Mouse (Mus musculus) intestine, embryonic 15.5 days (tissue): ENCODE results near the gene Kctd15. TPM values are rescaled to one million over a fixed set of nuclear protein-coding genes. Genes with fewer than 3 reads are reported as not detected.

Experiments
- ATAC-seq: fragments of 200-750 bp; cut with Nextera tagmentation; 2 replicates; pipeline ENCODE4 v1.8.0; 2017; ENCODE audit warnings: moderate TSS enrichment, moderate library complexity
- H3K27ac ChIP-seq: fragments of 300-500 bp; sonication (generic); 2 replicates; pipeline ENCODE4 v1.5.1; 2015; ENCODE audit warnings: mild to moderate bottlenecking, inconsistent platforms
- H3K27me3 ChIP-seq: fragments of 300-500 bp; sonication (generic); replicated peaks from 2 replicates; pipeline ENCODE4 v1.6.1; 2015; ENCODE audit warnings: inconsistent platforms
- H3K36me3 ChIP-seq: fragments of 300-500 bp; sonication (generic); 2 replicates; pipeline ENCODE4 v1.6.1; 2015; ENCODE audit warnings: inconsistent platforms
- H3K4me1 ChIP-seq: fragments of 300-500 bp; sonication (generic); replicated peaks from 2 replicates; pipeline ENCODE4 v1.6.1; 2015; ENCODE audit warnings: inconsistent platforms
- H3K4me2 ChIP-seq: fragments of 300-500 bp; sonication (generic); replicated peaks from 2 replicates; pipeline ENCODE4 v1.6.1; 2015; ENCODE audit warnings: mild to moderate bottlenecking, inconsistent platforms
- H3K4me3 ChIP-seq: fragments of 300-500 bp; sonication (generic); replicated peaks from 2 replicates; pipeline ENCODE4 v1.5.1; 2015; ENCODE audit warnings: inconsistent platforms
- H3K9ac ChIP-seq: fragments of 300-500 bp; sonication (generic); 2 replicates; pipeline ENCODE4 v1.6.1; 2015; ENCODE audit warnings: inconsistent platforms
- H3K9me3 ChIP-seq: fragments of 300-500 bp; sonication (generic); 2 replicates; pipeline ENCODE4 v1.6.1; 2016; ENCODE audit warnings: inconsistent platforms
- WGBS: fragments of 180-500 bp; shearing (Covaris S2); methylation state at CpG from one replicate; pipeline ENCODE4 v1.1.7; 2015; 5-methylcytosine and 5-hydroxymethylcytosine counted together
- polyA plus RNA-seq: library from polyadenylated mRNA; unstranded; fragments of >200 nt; fragmentation: Nextera tagmentation; extraction: Ambion mirVana; gene quantifications from 2 replicates; pipeline ENCODE4 v1.2.1, GENCODE M21; 2015

Kctd15 gene
- polyA plus RNA-seq, 1 experiment from 2014 or later = 18.0 TPM

GRCm38 (mm10) chr7:34659386-34660085 lies 3.0 kb upstream of the Kctd15 start:
- WGBS = 71% methylated on average over 6 of the region's 6 CpGs
- Histone ChIP-seq H3K9ac (no peak overlapping the region), H3K9me3 (no peaks in the 10 kb centered on the region), H3K36me3 (no peaks in the 10 kb centered on the region), H3K4me1 (no peaks in the 10 kb centered on the region; the same call in 1 of the 2 replicates), H3K27me3 (no peaks in the 10 kb centered on the region), H3K4me2 (no peak overlapping the region), H3K4me3 (no peak overlapping the region), H3K27ac (no peak overlapping the region)
- ATAC-seq = no peak

GRCm38 (mm10) chr7:34655086-34655839 lies 1.3 kb downstream of the Kctd15 start:
- peaks cover 13% of the 10 kb centered on the region for H3K4me1 ChIP-seq
- 0% methylated on average over 52 of the region's 74 CpGs for WGBS
- peak overlapping the region; percentile 85 for H3K9ac ChIP-seq

GRCm38 (mm10) chr7:34654441-34655085 lies 2.0 kb downstream of the Kctd15 start:
- Histone ChIP-seq H3K27ac (peak overlapping the region; percentile 98), H3K9ac (peak overlapping the region; percentile 85), H3K9me3 (no peaks in the 10 kb centered on the region), H3K4me1 (peaks cover 13% of the 10 kb centered on the region), H3K36me3 (peaks cover 1% of the 10 kb centered on the region; the same call in 1 of the 2 replicates), H3K4me2 (peak overlapping the region; percentile 91), H3K27me3 (no peaks in the 10 kb centered on the region), H3K4me3 (peak overlapping the region; percentile 79)
- ATAC-seq = peak; percentile 55
- under 1% methylated on average over 58 of the region's 81 CpGs for WGBS

More at GRCm38 (mm10) chr7:34655086-34655839, 1.3 kb downstream of the Kctd15 start:
- H3K4me3 ChIP-seq = peak overlapping the region; percentile 79
- peak overlapping the region; percentile 91 for H3K4me2 ChIP-seq
- no peaks in the 10 kb centered on the region for H3K36me3 ChIP-seq
- H3K27ac ChIP-seq = peak overlapping the region; percentile 98
- peak; percentile 83 for ATAC-seq
- no peaks in the 10 kb centered on the region for H3K9me3 ChIP-seq
- H3K27me3 ChIP-seq = no peaks in the 10 kb centered on the region

- WGBS = under 1% methylated on average over 50 of the region's 64 CpGs
- Histone ChIP-seq H3K4me3 (peak overlapping the region; percentile 79), H3K9me3 (no peaks in the 10 kb centered on the region), H3K9ac (peak overlapping the region; percentile 85), H3K4me2 (peak overlapping the region; percentile 91), H3K4me1 (peaks cover 13% of the 10 kb centered on the region), H3K27ac (peak overlapping the region; percentile 98), H3K36me3 (peaks cover 8% of the 10 kb centered on the region; the same call in 1 of the 2 replicates), H3K27me3 (no peaks in the 10 kb centered on the region)
- ATAC-seq = peak; percentile 46
These were observed 2.6 kb downstream of the Kctd15 start for GRCm38 (mm10) chr7:34653731-34654440.

- H3K4me1 ChIP-seq = peaks cover 13% of the 10 kb centered on the region
- H3K9me3 ChIP-seq = no peaks in the 10 kb centered on the region
- WGBS = 2% methylated on average over 48 of the region's 48 CpGs
- peak overlapping the region; percentile 91 for H3K4me2 ChIP-seq
- H3K27ac ChIP-seq = peak overlapping the region; percentile 73
- H3K4me3 ChIP-seq = peak overlapping the region; percentile 79
- no peaks in the 10 kb centered on the region for H3K27me3 ChIP-seq
- ATAC-seq = no peak
- H3K36me3 ChIP-seq = peaks cover 15% of the 10 kb centered on the region; the same call in 1 of the 2 replicates
- peak overlapping the region; percentile 85 for H3K9ac ChIP-seq
These were observed 3.6 kb downstream of the Kctd15 start for GRCm38 (mm10) chr7:34652751-34653502.

DNA sequence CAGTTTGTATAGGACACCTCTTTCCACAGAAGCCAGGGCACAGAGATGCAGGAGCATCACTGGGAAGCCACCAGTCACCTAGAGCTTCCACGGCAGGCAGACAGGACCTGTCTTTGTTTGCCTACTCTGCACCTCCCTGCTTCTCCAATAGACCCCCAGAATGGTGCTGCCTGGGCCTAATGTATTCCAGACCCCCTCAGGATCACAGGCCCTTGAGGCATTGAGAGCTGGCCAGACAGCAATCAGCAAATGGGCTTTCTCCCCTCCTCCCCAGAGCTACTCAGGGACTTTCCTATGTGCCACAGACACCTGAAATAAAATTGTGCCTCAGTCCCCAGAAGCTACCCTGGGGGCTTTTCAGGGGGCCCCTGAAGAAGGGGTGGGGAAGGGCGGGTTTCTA lies 5.2 kb downstream of the Kctd15 start:
- Histone ChIP-seq H3K27ac (no peak overlapping the region), H3K4me3 (no peak overlapping the region), H3K27me3 (no peaks in the 10 kb centered on the region), H3K36me3 (peaks cover 20% of the 10 kb centered on the region; the same call in 1 of the 2 replicates), H3K9ac (no peak overlapping the region), H3K4me1 (peaks cover 13% of the 10 kb centered on the region), H3K4me2 (0 out of 2 replicates have a peak overlapping the region, but pooled peaks have one; percentile 91), H3K9me3 (no peaks in the 10 kb centered on the region)
- WGBS = 49% methylated on average over 2 of the region's 2 CpGs
- ATAC-seq = no peak

DNA sequence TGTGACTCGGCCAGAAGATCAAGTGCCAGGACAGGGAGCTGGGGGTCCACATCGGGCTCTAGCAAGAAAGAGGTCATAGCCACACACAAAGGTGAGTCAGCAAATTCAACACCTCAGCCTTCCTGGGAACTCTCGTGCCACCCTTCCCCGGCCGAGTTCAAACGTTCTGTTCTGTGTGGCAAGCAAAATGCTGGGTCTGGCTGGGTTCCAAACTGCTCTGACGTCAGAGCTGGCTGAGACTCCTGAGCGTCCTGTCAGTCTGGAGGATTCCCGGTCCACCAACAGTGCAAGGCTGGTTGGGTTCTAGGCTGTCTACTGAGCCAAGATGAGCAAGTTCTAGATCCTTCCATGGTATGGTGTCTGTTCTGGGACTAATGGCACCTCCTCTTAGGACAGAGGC lies 9.5 kb downstream of the Kctd15 start:
- H3K36me3 ChIP-seq = peaks cover 23% of the 10 kb centered on the region; the same call in 1 of the 2 replicates

GRCm38 (mm10) chr7:34646144-34646795 lies 10.3 kb downstream of the Kctd15 start:
- Histone ChIP-seq H3K4me1 (peaks cover 2% of the 10 kb centered on the region; the same call in 1 of the 2 replicates), H3K9me3 (no peaks in the 10 kb centered on the region), H3K27me3 (no peaks in the 10 kb centered on the region), H3K27ac (no peak overlapping the region), H3K4me3 (no peak overlapping the region), H3K4me2 (no peak overlapping the region), H3K9ac (no peak overlapping the region), H3K36me3 (peaks cover 27% of the 10 kb centered on the region; the same call in 1 of the 2 replicates)
- 88% methylated on average over 12 of the region's 12 CpGs for WGBS
- ATAC-seq = no peak

More for the DNA sequence above, 9.5 kb downstream of the Kctd15 start:
- no peak for ATAC-seq
- Histone ChIP-seq H3K27ac (no peak overlapping the region), H3K27me3 (no peaks in the 10 kb centered on the region), H3K4me1 (peaks cover 6% of the 10 kb centered on the region; the same call in 1 of the 2 replicates), H3K9me3 (no peaks in the 10 kb centered on the region), H3K4me2 (no peak overlapping the region), H3K4me3 (no peak overlapping the region), H3K9ac (no peak overlapping the region)
- 56% methylated on average over 9 of the region's 9 CpGs for WGBS

GRCm38 (mm10) chr7:34645623-34646022 lies 10.9 kb downstream of the Kctd15 start:
- 81% methylated on average over 2 of the region's 2 CpGs for WGBS

GRCm38 (mm10) chr7:34644591-34644990 lies 11.9 kb downstream of the Kctd15 start:
- H3K9me3 ChIP-seq = no peaks in the 10 kb centered on the region
- no peak for ATAC-seq
- H3K27ac ChIP-seq = no peak overlapping the region
- H3K4me2 ChIP-seq = no peak overlapping the region
- no peak overlapping the region for H3K9ac ChIP-seq
- no peaks in the 10 kb centered on the region for H3K4me1 ChIP-seq
- H3K36me3 ChIP-seq = peaks cover 37% of the 10 kb centered on the region
- WGBS = 88% methylated on average over 18 of the region's 18 CpGs
- no peak overlapping the region for H3K4me3 ChIP-seq
- no peaks in the 10 kb centered on the region for H3K27me3 ChIP-seq

More at GRCm38 (mm10) chr7:34645623-34646022, 10.9 kb downstream of the Kctd15 start:
- H3K27me3 ChIP-seq = no peaks in the 10 kb centered on the region
- H3K36me3 ChIP-seq = peaks cover 27% of the 10 kb centered on the region; the same call in 1 of the 2 replicates
- no peak for ATAC-seq
- H3K27ac ChIP-seq = no peak overlapping the region
- no peak overlapping the region for H3K9ac ChIP-seq
- H3K4me1 ChIP-seq = no peaks in the 10 kb centered on the region
- H3K4me3 ChIP-seq = no peak overlapping the region
- H3K9me3 ChIP-seq = no peaks in the 10 kb centered on the region
- H3K4me2 ChIP-seq = no peak overlapping the region

DNA sequence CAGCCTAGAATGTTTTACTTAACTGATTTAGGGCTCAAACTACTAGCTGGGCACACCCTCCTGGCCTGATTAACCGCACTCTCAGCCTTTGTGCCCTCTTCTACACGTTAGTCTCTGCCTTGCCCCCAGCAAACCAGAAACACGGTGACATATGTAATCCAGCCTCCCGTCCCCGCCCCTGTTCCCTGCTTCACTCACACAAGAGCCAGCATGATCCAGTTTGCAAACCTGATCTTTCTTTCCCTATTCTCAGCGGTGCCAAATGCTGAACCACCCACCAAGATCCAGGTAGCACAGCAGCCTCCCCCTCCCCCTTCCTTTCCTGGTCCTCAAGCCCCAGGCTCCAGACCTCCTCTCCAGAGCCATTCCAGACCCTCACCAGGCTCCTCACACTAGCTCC lies 13.2 kb downstream of the Kctd15 start:
- ATAC-seq = no peak
- Histone ChIP-seq H3K4me3 (no peak overlapping the region), H3K36me3 (peaks cover 30% of the 10 kb centered on the region), H3K4me2 (no peak overlapping the region), H3K27ac (no peak overlapping the region), H3K9ac (no peak overlapping the region), H3K4me1 (no peaks in the 10 kb centered on the region), H3K27me3 (no peaks in the 10 kb centered on the region), H3K9me3 (no peaks in the 10 kb centered on the region)
- 63% methylated on average over 6 of the region's 6 CpGs for WGBS
